Mouse (Mus musculus) hindbrain, embryonic 13.5 days (tissue): ENCODE data around the gene Cx3cr1. TPM values are rescaled to one million over a fixed set of nuclear protein-coding genes. Genes with fewer than 3 reads are reported as not detected.

Experiments
- ATAC-seq: fragments of 200-750 bp; cut with Nextera tagmentation; 2 replicates; pipeline ENCODE4 v1.8.0; 2017; ENCODE audit warnings: moderate TSS enrichment; ENCODE audit not compliant: low FRiP score
- H3K27ac ChIP-seq: fragments of 300-500 bp; sonication (generic); 2 replicates; pipeline ENCODE4 v1.5.1; 2015; ENCODE audit warnings: inconsistent platforms, mild to moderate bottlenecking, moderate library complexity
- H3K27me3 ChIP-seq: fragments of 300-500 bp; sonication (generic); 2 replicates; pipeline ENCODE4 v1.6.1; 2015; ENCODE audit warnings: mild to moderate bottlenecking, inconsistent platforms
- H3K36me3 ChIP-seq: fragments of 300-500 bp; sonication (generic); 2 replicates; pipeline ENCODE4 v1.6.1; 2015; ENCODE audit warnings: mild to moderate bottlenecking, inconsistent platforms
- H3K4me1 ChIP-seq: fragments of 300-500 bp; sonication (generic); replicated peaks from 2 replicates; pipeline ENCODE4 v1.6.1; 2015; ENCODE audit warnings: inconsistent platforms
- H3K4me2 ChIP-seq: fragments of 300-500 bp; sonication (generic); 2 replicates; pipeline ENCODE4 v1.6.1; 2015; ENCODE audit warnings: inconsistent platforms, mild to moderate bottlenecking, moderate library complexity
- H3K4me3 ChIP-seq: fragments of 300-500 bp; sonication (generic); 2 replicates; pipeline ENCODE4 v1.5.1; 2015; ENCODE audit warnings: mild to moderate bottlenecking, inconsistent platforms
- H3K9ac ChIP-seq: fragments of 300-500 bp; sonication (generic); 2 replicates; pipeline ENCODE4 v1.6.1; 2015; ENCODE audit warnings: mild to moderate bottlenecking, inconsistent platforms
- H3K9me3 ChIP-seq: fragments of 300-500 bp; sonication (generic); 2 replicates; pipeline ENCODE4 v1.6.1; 2016; ENCODE audit warnings: inconsistent platforms
- WGBS: fragments of 180-500 bp; shearing (Covaris S2); methylation state at CpG from one replicate; pipeline ENCODE4 v1.1.7; 2015; 5-methylcytosine and 5-hydroxymethylcytosine counted together
- polyA plus RNA-seq: library from polyadenylated mRNA; unstranded; fragments of >200 nt; fragmentation: Nextera tagmentation; extraction: Ambion mirVana; gene quantifications from 2 replicates; pipeline ENCODE4 v1.2.1, GENCODE M21; 2015

Gene Cx3cr1
- polyA plus RNA-seq, 1 experiment from 2014 or later = 9.5 TPM

- Histone ChIP-seq H3K4me2 (no peak overlapping the region), H3K27ac (no peak overlapping the region), H3K4me3 (no peak overlapping the region), H3K27me3 (no peaks in the 10 kb centered on the region), H3K4me1 (no peaks in the 10 kb centered on the region), H3K9me3 (peaks cover 12% of the 10 kb centered on the region), H3K36me3 (no peaks in the 10 kb centered on the region), H3K9ac (no peak overlapping the region)
- WGBS = 93% methylated on average over 8 of the region's 8 CpGs
- ATAC-seq = no peak
These were observed 29.6 kb upstream of the Cx3cr1 start for GRCm38 (mm10) chr9:120099304-120099703.

GRCm38 (mm10) chr9:120098682-120099081 lies 29.0 kb upstream of the Cx3cr1 start:
- no peaks in the 10 kb centered on the region for H3K4me1 ChIP-seq
- WGBS = 18% methylated on average over 7 of the region's 7 CpGs
- no peak for ATAC-seq
- no peak overlapping the region for H3K27ac ChIP-seq
- no peak overlapping the region for H3K9ac ChIP-seq
- no peak overlapping the region for H3K4me2 ChIP-seq
- H3K9me3 ChIP-seq = peaks cover 12% of the 10 kb centered on the region
- H3K4me3 ChIP-seq = no peak overlapping the region
- H3K36me3 ChIP-seq = no peaks in the 10 kb centered on the region
- H3K27me3 ChIP-seq = no peaks in the 10 kb centered on the region

GRCm38 (mm10) chr9:120095886-120096285 lies 26.2 kb upstream of the Cx3cr1 start:
- no peak overlapping the region for H3K27ac ChIP-seq
- no peak overlapping the region for H3K9ac ChIP-seq
- WGBS = 87% methylated on average over 7 of the region's 7 CpGs
- H3K27me3 ChIP-seq = no peaks in the 10 kb centered on the region
- H3K4me1 ChIP-seq = no peaks in the 10 kb centered on the region
- H3K36me3 ChIP-seq = no peaks in the 10 kb centered on the region
- ATAC-seq = no peak
- no peak overlapping the region for H3K4me2 ChIP-seq
- H3K9me3 ChIP-seq = no peaks in the 10 kb centered on the region
- no peak overlapping the region for H3K4me3 ChIP-seq

GRCm38 (mm10) chr9:120093701-120094100 lies 24.0 kb upstream of the Cx3cr1 start:
- no peaks in the 10 kb centered on the region for H3K36me3 ChIP-seq
- H3K4me1 ChIP-seq = no peaks in the 10 kb centered on the region
- ATAC-seq = no peak
- H3K27me3 ChIP-seq = no peaks in the 10 kb centered on the region
- 0 out of 2 replicates have a peak, but pooled peaks cover 5% of the 10 kb centered on the region for H3K9me3 ChIP-seq
- H3K4me2 ChIP-seq = no peak overlapping the region
- whole genome bisulfite sequencing = 91% methylated on average over 13 of the region's 13 CpGs
- no peak overlapping the region for H3K9ac ChIP-seq
- no peak overlapping the region for H3K4me3 ChIP-seq
- H3K27ac ChIP-seq = no peak overlapping the region

GRCm38 (mm10) chr9:120091696-120092238 lies 22.1 kb upstream of the Cx3cr1 start, which contains the start of gene Ccr8:
Gene Ccr8 (plus strand): TSS chr9:120092114.
- H3K27ac ChIP-seq = no peak within 1 kb of the TSS
- no peaks in the 10 kb centered on the region for H3K36me3 ChIP-seq
- H3K4me1 ChIP-seq = no peaks in the 10 kb centered on the region
- WGBS = 87% methylated on average over 5 of the region's 5 CpGs
- H3K9me3 ChIP-seq = 0 out of 2 replicates have a peak, but pooled peaks cover 5% of the 10 kb centered on the region
- H3K9ac ChIP-seq = no peak within 1 kb of the TSS
- no peak within 1 kb of the TSS for H3K4me3 ChIP-seq
- H3K27me3 ChIP-seq = no peaks in the 10 kb centered on the region
- H3K4me2 ChIP-seq = no peak within 1 kb of the TSS
- no peak for ATAC-seq

GRCm38 (mm10) chr9:120091086-120091485 lies 21.4 kb upstream of the Cx3cr1 start:
- Histone ChIP-seq H3K27ac (no peak overlapping the region), H3K4me1 (no peaks in the 10 kb centered on the region), H3K9ac (no peak overlapping the region), H3K4me3 (no peak overlapping the region), H3K36me3 (no peaks in the 10 kb centered on the region), H3K9me3 (0 out of 2 replicates have a peak, but pooled peaks cover 5% of the 10 kb centered on the region), H3K4me2 (no peak overlapping the region), H3K27me3 (no peaks in the 10 kb centered on the region)
- 90% methylated on average over 10 of the region's 10 CpGs for WGBS
- no peak for ATAC-seq

GRCm38 (mm10) chr9:120089125-120089524 lies 19.4 kb upstream of the Cx3cr1 start:
- no peak overlapping the region for H3K27ac ChIP-seq
- 88% methylated on average over 7 of the region's 7 CpGs for WGBS
- no peak overlapping the region for H3K4me3 ChIP-seq
- H3K9ac ChIP-seq = no peak overlapping the region
- ATAC-seq = no peak
- 0 out of 2 replicates have a peak, but pooled peaks cover 5% of the 10 kb centered on the region for H3K9me3 ChIP-seq
- no peaks in the 10 kb centered on the region for H3K27me3 ChIP-seq
- H3K4me2 ChIP-seq = no peak overlapping the region
- no peaks in the 10 kb centered on the region for H3K4me1 ChIP-seq
- no peaks in the 10 kb centered on the region for H3K36me3 ChIP-seq

GRCm38 (mm10) chr9:120084406-120084805 lies 14.7 kb upstream of the Cx3cr1 start:
- 91% methylated on average over 9 of the region's 9 CpGs for WGBS
- Histone ChIP-seq H3K9ac (no peak overlapping the region), H3K4me2 (no peak overlapping the region), H3K27me3 (no peaks in the 10 kb centered on the region), H3K9me3 (0 out of 2 replicates have a peak, but pooled peaks cover 4% of the 10 kb centered on the region), H3K27ac (no peak overlapping the region), H3K4me1 (no peaks in the 10 kb centered on the region), H3K4me3 (no peak overlapping the region), H3K36me3 (no peaks in the 10 kb centered on the region)
- ATAC-seq = no peak

GRCm38 (mm10) chr9:120083158-120083894 lies 13.6 kb upstream of the Cx3cr1 start:
- Histone ChIP-seq H3K27ac (no peak overlapping the region), H3K27me3 (no peaks in the 10 kb centered on the region), H3K4me2 (no peak overlapping the region), H3K36me3 (no peaks in the 10 kb centered on the region), H3K9ac (no peak overlapping the region), H3K4me1 (no peaks in the 10 kb centered on the region), H3K9me3 (no peaks in the 10 kb centered on the region), H3K4me3 (no peak overlapping the region)
- WGBS = 82% methylated on average over 18 of the region's 18 CpGs
- no peak for ATAC-seq

- H3K9me3 ChIP-seq = no peaks in the 10 kb centered on the region
- H3K27me3 ChIP-seq = no peaks in the 10 kb centered on the region
- no peak for ATAC-seq
- H3K4me3 ChIP-seq = no peak overlapping the region
- H3K36me3 ChIP-seq = no peaks in the 10 kb centered on the region
- no peak overlapping the region for H3K27ac ChIP-seq
- 66% methylated on average over 4 of the region's 4 CpGs for WGBS
- H3K9ac ChIP-seq = no peak overlapping the region
- no peak overlapping the region for H3K4me2 ChIP-seq
- no peaks in the 10 kb centered on the region for H3K4me1 ChIP-seq
These were observed 13.0 kb upstream of the Cx3cr1 start for GRCm38 (mm10) chr9:120082691-120083090.

- no peaks in the 10 kb centered on the region for H3K36me3 ChIP-seq
- H3K9ac ChIP-seq = no peak overlapping the region
- WGBS = 82% methylated on average over 5 of the region's 5 CpGs
- no peaks in the 10 kb centered on the region for H3K27me3 ChIP-seq
- H3K4me3 ChIP-seq = no peak overlapping the region
- H3K9me3 ChIP-seq = no peaks in the 10 kb centered on the region
- H3K4me2 ChIP-seq = no peak overlapping the region
- no peaks in the 10 kb centered on the region for H3K4me1 ChIP-seq
- no peak overlapping the region for H3K27ac ChIP-seq
- no peak for ATAC-seq
These were observed 12.3 kb upstream of the Cx3cr1 start for GRCm38 (mm10) chr9:120081967-120082366.

- no peak overlapping the region for H3K27ac ChIP-seq
- H3K4me2 ChIP-seq = no peak overlapping the region
- WGBS = 69% methylated on average over 6 of the region's 6 CpGs
- no peaks in the 10 kb centered on the region for H3K36me3 ChIP-seq
- no peak overlapping the region for H3K9ac ChIP-seq
- no peak overlapping the region for H3K4me3 ChIP-seq
- no peaks in the 10 kb centered on the region for H3K9me3 ChIP-seq
- no peak for ATAC-seq
- no peaks in the 10 kb centered on the region for H3K27me3 ChIP-seq
- no peaks in the 10 kb centered on the region for H3K4me1 ChIP-seq
These were observed 11.6 kb upstream of the Cx3cr1 start for GRCm38 (mm10) chr9:120081247-120081646.
